Mouse (Mus musculus) hindbrain, embryonic 12.5 days (tissue): ENCODE measurements around the gene Spaca3. TPM values are rescaled to one million over a fixed set of nuclear protein-coding genes. Genes with fewer than 3 reads are reported as not detected.

Experiments used
- ATAC-seq: fragments of 200-750 bp; cut with Nextera tagmentation; 2 replicates; pipeline ENCODE4 v1.8.0; 2017; ENCODE audit warnings: moderate TSS enrichment; ENCODE audit not compliant: low FRiP score
- H3K27ac ChIP-seq: fragments of 300-500 bp; sonication (generic); 2 replicates; pipeline ENCODE4 v1.5.1; 2016; ENCODE audit warnings: mild to moderate bottlenecking
- H3K27me3 ChIP-seq: fragments of 300-500 bp; sonication (generic); 2 replicates; pipeline ENCODE4 v1.6.1; 2016; ENCODE audit warnings: mild to moderate bottlenecking
- H3K36me3 ChIP-seq: fragments of 300-500 bp; sonication (generic); 2 replicates; pipeline ENCODE4 v1.6.1; 2016; ENCODE audit warnings: mild to moderate bottlenecking
- H3K4me1 ChIP-seq: fragments of 300-500 bp; sonication (generic); 2 replicates; pipeline ENCODE4 v1.6.1; 2016
- H3K4me2 ChIP-seq: fragments of 300-500 bp; sonication (generic); replicated peaks from 2 replicates; pipeline ENCODE4 v1.6.1; 2016; ENCODE audit warnings: mild to moderate bottlenecking
- H3K4me3 ChIP-seq: fragments of 300-500 bp; sonication (generic); 2 replicates; pipeline ENCODE4 v1.5.1; 2016; ENCODE audit warnings: mild to moderate bottlenecking
- H3K9ac ChIP-seq: fragments of 300-500 bp; sonication (generic); 2 replicates; pipeline ENCODE4 v1.6.1; 2016; ENCODE audit warnings: mild to moderate bottlenecking, moderate library complexity
- H3K9me3 ChIP-seq: fragments of 300-500 bp; sonication (generic); replicated peaks from 2 replicates; pipeline ENCODE4 v1.6.1; 2016; ENCODE audit warnings: mild to moderate bottlenecking
- WGBS: fragments of 180-500 bp; shearing (Covaris S2); methylation state at CpG from one replicate; pipeline ENCODE4 v1.1.7; 2016; 5-methylcytosine and 5-hydroxymethylcytosine counted together
- polyA plus RNA-seq: library from polyadenylated mRNA; unstranded; fragments of >200 nt; fragmentation: Nextera tagmentation; extraction: Ambion mirVana; gene quantifications from 2 replicates; pipeline ENCODE4 v1.2.1, GENCODE M21; 2016

Gene Spaca3
- polyA plus RNA-seq, 1 experiment from 2014 or later = not detected

DNA sequence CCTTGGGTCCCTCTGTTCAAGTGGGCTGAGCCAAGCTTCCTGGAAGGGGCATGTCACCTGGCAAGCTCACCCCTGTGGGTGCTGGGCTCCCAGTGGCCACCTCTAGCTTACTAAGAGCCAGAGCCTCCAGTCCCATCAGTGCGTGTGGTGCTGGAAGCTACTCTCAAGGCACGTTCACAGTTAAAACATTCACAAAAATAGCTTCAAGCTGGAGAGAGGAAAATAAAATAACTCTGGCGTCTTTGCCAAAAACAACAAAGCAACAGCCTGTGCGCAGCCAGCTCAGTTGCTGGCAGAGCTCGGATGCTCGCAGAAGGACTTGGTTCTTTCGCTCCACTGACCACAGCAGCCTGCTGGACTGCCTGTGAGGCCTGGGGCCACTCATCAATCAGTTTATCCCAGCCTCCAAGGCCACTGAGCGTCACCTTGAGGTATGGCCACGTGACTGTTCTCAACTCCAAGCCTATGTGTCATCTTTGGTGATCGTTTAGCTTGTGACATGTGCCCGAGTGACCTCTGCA, 19.0 kb downstream of the Spaca3 start:
- no peaks in the 10 kb centered on the region for H3K27me3 ChIP-seq
- peaks cover 5% of the 10 kb centered on the region; the same call in 1 of the 2 replicates for H3K4me1 ChIP-seq
- no peak overlapping the region for H3K4me3 ChIP-seq
- WGBS = 55% methylated on average over 11 of the region's 11 CpGs
- no peak overlapping the region for H3K27ac ChIP-seq
- 0 out of 2 replicates have a peak overlapping the region, but pooled peaks have one; percentile 8 for H3K9ac ChIP-seq
- no peak for ATAC-seq
- no peaks in the 10 kb centered on the region for H3K9me3 ChIP-seq
- H3K4me2 ChIP-seq = no peak overlapping the region
- no peaks in the 10 kb centered on the region for H3K36me3 ChIP-seq

DNA sequence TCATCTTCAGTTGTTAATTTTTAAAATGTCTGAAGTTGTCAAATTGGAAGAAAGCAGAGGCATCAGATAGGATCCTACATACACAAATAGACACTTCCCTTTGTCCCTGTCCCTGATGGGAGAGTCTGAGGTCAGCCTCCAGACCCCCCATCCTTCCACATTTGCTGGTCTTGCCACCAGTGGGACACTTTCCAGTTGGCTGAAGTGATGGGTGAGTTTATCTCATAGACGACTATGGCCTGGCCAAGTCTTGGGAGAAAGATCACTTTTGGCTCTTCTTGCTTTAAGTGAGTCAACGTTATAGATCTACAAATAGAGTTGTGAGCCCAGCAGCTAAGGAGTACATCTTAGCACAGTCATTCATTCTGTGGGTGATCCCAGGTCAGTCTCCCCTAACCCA, 19.9 kb downstream of the Spaca3 start:
- Histone ChIP-seq H3K36me3 (no peaks in the 10 kb centered on the region), H3K4me3 (no peak overlapping the region), H3K27me3 (no peaks in the 10 kb centered on the region), H3K4me2 (no peak overlapping the region), H3K9me3 (no peaks in the 10 kb centered on the region), H3K9ac (no peak overlapping the region), H3K4me1 (peaks cover 5% of the 10 kb centered on the region; the same call in 1 of the 2 replicates), H3K27ac (no peak overlapping the region)
- ATAC-seq = no peak
- 83% methylated on average over 2 of the region's 2 CpGs for WGBS

DNA sequence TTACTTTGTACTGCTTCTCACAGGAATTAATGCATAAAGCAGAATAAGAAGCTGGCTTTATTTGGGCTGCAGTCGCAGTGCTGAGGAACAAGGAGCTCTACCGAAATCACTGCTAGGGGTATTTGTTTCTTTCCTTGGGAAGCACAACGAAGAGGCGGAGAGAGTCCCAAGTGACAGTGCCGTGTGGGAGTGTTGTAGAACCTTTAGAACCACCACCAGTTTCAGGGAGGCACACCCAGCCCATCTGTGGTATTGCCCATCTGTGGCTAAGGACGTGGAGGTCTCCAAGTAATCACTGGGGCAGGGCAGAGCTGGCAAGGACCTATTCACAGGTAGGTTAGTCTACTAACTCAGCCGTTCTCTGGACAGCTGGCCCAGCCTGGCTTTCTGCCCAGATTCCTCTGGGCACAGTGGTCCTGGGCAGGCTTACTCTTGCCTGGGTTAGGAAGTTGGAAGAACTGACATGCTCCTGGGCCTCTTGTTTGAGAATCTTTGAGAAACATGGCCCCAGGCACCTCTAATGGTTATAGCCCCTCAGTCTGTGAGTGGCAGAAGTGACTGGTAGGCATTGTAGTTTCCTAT, 24.2 kb downstream of the Spaca3 start:
- H3K27me3 ChIP-seq = 0 out of 2 replicates have a peak, but pooled peaks cover 2% of the 10 kb centered on the region
- no peak overlapping the region for H3K27ac ChIP-seq
- no peak overlapping the region for H3K4me3 ChIP-seq
- WGBS = 86% methylated on average over 7 of the region's 7 CpGs
- no peak overlapping the region for H3K9ac ChIP-seq
- no peak overlapping the region for H3K4me2 ChIP-seq
- no peak for ATAC-seq
- no peaks in the 10 kb centered on the region for H3K9me3 ChIP-seq
- no peaks in the 10 kb centered on the region for H3K36me3 ChIP-seq
- peaks cover 1% of the 10 kb centered on the region; the same call in 1 of the 2 replicates for H3K4me1 ChIP-seq

DNA sequence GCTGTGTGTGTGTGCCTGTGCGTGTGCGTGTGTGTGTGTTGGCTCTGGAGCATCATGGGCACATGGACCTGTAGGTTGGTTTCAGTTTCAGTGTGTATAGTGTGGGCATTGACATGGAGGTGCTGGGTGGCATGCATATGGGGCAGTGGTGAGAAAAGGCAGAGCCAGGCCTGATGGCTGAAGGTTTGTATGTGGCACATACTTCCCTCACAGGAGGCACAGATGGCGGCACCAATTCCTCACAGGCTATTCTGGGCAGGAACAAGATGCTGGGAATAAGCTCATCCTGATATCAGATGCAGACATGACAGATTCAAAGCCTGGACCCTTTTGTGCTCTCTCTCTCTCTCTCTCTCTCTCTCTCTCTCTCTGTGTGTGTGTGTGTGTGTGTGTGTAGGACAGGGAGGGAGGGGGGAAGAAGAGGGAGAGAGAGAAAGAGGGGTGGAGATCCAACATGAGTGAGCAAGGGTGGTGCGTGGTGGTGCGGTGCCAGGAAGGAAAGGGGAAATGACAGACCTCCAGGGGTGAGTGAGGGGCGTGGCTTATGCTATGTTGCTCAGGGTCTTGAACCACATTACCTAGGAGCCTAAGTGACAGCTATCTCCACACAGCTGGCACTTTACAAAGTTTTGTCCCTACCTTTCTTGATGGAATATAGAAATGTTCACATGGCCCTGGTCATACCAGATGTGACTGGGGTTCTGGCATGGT, 26.5 kb downstream of the Spaca3 start:
- no peak overlapping the region for H3K27ac ChIP-seq
- no peak overlapping the region for H3K4me3 ChIP-seq
- WGBS = 82% methylated on average over 6 of the region's 6 CpGs
- H3K9me3 ChIP-seq = no peaks in the 10 kb centered on the region
- H3K9ac ChIP-seq = no peak overlapping the region
- H3K27me3 ChIP-seq = 0 out of 2 replicates have a peak, but pooled peaks cover 2% of the 10 kb centered on the region
- H3K4me2 ChIP-seq = no peak overlapping the region
- no peak for ATAC-seq
- no peaks in the 10 kb centered on the region for H3K36me3 ChIP-seq
- H3K4me1 ChIP-seq = no peaks in the 10 kb centered on the region

DNA sequence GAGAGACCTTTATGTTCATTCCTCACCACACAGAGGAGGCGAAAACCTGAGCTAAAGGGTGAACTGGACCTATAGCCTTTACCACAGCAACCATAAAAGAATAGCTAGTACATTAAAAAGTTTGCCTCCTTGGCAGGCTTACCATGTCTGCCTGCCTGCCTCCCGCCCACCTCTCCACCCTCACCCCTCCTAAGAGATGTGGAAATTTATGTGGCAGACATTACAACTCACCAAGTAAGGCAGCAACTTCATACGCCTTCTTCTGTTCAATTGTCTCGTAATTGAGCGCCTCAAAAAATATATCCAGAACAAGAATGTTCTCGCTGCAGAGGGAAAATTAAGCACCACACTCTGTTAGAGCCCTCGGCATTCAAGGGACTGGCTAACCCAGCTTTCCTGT, 28.2 kb downstream of the Spaca3 start:
- H3K9ac ChIP-seq = no peak overlapping the region
- no peaks in the 10 kb centered on the region for H3K4me1 ChIP-seq
- ATAC-seq = no peak
- 0 out of 2 replicates have a peak, but pooled peaks cover 2% of the 10 kb centered on the region for H3K27me3 ChIP-seq
- WGBS = 88% methylated on average over 7 of the region's 7 CpGs
- H3K4me3 ChIP-seq = no peak overlapping the region
- H3K4me2 ChIP-seq = no peak overlapping the region
- H3K9me3 ChIP-seq = no peaks in the 10 kb centered on the region
- no peaks in the 10 kb centered on the region for H3K36me3 ChIP-seq
- H3K27ac ChIP-seq = no peak overlapping the region

DNA sequence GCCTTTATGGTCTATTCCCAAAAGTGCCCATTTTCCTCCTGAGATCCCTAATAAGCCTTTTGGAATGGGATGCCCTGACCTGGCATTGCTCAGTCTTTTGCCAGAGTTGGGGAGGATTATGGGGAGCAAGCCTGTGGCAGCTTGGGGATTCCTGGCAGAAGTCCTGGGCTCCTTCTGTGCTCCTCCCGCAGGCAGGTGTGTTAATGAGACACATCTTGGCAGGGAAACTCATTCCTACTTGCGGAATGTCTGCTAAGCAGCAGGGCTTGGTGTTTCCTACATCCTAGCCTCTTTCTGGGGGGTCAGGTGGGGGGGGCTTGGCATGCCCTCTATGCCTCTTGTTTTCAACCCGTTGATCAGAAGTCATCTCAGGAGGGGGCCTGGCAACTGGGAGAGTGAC, 28.9 kb downstream of the Spaca3 start:
- Histone ChIP-seq H3K4me2 (no peak overlapping the region), H3K36me3 (no peaks in the 10 kb centered on the region), H3K27me3 (0 out of 2 replicates have a peak, but pooled peaks cover 2% of the 10 kb centered on the region), H3K4me1 (no peaks in the 10 kb centered on the region), H3K27ac (no peak overlapping the region), H3K9me3 (no peaks in the 10 kb centered on the region), H3K4me3 (no peak overlapping the region), H3K9ac (no peak overlapping the region)
- no peak for ATAC-seq
- WGBS = 72% methylated on average over 3 of the region's 3 CpGs

DNA sequence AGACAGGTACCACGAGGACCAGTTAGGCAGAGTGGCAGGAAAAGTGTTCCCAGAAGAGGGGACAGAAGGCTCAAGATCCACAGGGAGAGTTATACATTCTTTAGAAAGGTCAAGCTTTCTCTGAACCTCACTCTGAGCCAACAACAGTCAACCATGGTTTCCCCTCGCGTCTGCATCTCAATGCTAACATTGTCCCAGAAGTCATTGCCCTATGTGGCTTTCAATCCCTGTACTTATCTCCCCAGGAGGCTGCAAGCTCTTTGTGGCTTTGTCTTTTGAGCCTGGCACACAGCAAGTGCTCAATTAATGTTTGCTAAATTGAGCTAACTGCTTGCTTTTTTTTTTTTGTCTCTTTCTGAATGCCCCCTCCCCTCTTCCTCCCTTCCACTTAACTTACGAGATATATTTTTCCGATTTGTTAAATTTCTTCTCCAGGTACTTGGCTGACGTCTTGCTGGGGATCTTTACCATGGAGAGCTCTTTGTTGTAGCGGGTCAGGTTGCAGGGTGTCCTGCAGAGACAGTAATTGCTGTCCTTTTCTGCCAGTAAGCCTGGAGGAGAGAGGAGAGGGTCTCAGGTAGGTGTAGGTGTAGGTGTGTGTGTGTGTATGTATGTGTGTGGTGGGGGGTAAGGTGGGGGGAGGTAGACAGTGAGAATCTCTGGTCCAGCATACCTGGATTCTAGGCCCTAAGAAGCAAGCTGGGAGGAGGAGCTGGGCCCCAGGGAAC, 31.3 kb downstream of the Spaca3 start:
- no peak for ATAC-seq
- Histone ChIP-seq H3K9me3 (no peaks in the 10 kb centered on the region), H3K27ac (no peak overlapping the region), H3K36me3 (no peaks in the 10 kb centered on the region), H3K4me1 (no peaks in the 10 kb centered on the region), H3K9ac (no peak overlapping the region), H3K4me2 (no peak overlapping the region), H3K27me3 (no peaks in the 10 kb centered on the region), H3K4me3 (no peak overlapping the region)
- 6% methylated on average over 7 of the region's 7 CpGs for whole genome bisulfite sequencing

DNA sequence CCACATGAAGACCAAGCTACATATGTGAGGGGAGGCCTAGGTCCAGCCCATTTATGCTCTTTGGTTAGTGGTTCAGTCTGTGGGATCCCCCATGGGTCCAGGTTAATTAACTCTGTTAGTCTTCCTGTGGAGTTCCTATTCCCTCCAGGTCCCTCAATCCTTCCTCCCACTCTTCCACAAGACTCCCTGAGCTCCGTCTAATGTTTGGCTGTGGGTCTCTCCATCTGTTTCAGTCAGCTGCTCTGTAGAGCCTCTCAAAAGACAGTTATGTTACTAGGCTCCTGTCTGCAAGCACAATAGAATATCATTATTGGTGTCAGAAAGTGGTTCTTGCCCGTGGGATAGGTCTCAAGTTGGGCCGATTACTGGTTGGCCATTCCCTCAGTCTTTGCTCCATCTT, 37.7 kb downstream of the Spaca3 start:
- Histone ChIP-seq H3K4me2 (no peak overlapping the region), H3K9ac (no peak overlapping the region), H3K36me3 (no peaks in the 10 kb centered on the region), H3K4me3 (no peak overlapping the region), H3K9me3 (no peaks in the 10 kb centered on the region), H3K27me3 (no peaks in the 10 kb centered on the region), H3K27ac (no peak overlapping the region), H3K4me1 (no peaks in the 10 kb centered on the region)
- no peak for ATAC-seq
- 92% methylated on average over 3 of the region's 3 CpGs for WGBS

DNA sequence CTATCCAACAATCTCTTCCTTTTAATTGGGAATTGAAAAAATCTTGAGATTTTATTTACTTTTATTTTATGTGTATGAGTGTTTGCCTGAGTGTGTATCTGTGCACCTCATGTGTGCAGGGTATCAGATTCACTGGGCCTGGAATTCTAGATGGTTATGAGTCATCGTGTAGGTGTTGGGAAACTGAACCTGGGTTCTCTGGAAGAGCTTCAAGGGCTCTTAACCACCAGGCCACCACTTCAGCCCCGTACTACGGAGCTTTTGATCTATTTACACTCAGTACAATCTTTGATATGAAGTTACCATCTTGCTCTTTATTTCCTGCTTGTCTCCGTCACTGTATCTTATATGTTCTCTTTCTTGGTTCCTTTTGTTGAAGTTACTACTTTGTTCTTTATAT, 42.4 kb downstream of the Spaca3 start:
- 88% methylated on average over 4 of the region's 4 CpGs for WGBS
- Histone ChIP-seq H3K4me2 (no peak overlapping the region), H3K27ac (no peak overlapping the region), H3K27me3 (no peaks in the 10 kb centered on the region), H3K36me3 (no peaks in the 10 kb centered on the region), H3K9ac (no peak overlapping the region), H3K4me1 (no peaks in the 10 kb centered on the region), H3K4me3 (no peak overlapping the region), H3K9me3 (no peaks in the 10 kb centered on the region)
- no peak for ATAC-seq

DNA sequence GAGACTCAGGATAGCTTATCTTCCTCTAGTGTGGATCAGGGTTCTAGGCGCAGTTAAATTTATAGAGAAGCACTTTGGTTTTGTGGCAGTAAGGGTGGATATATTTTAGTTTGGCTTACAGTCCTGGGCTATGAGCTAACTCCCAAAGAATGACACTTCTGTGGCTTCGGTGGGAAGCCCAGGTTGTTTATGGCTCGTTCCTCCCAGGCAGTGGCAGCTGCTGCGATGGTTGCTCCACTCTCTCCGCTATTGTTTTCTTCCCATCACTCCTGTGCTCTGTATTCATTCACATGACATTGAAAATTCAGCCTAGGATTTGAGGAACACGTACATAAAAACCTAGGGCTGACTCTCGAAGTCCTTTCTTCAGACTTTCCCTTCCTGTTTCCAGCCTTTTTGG, 44.5 kb downstream of the Spaca3 start:
- H3K4me2 ChIP-seq = no peak overlapping the region
- H3K27ac ChIP-seq = no peak overlapping the region
- no peaks in the 10 kb centered on the region for H3K9me3 ChIP-seq
- no peak overlapping the region for H3K4me3 ChIP-seq
- no peak overlapping the region for H3K9ac ChIP-seq
- 64% methylated on average over 7 of the region's 7 CpGs for WGBS
- H3K4me1 ChIP-seq = no peaks in the 10 kb centered on the region
- ATAC-seq = no peak
- no peaks in the 10 kb centered on the region for H3K36me3 ChIP-seq
- H3K27me3 ChIP-seq = no peaks in the 10 kb centered on the region

DNA sequence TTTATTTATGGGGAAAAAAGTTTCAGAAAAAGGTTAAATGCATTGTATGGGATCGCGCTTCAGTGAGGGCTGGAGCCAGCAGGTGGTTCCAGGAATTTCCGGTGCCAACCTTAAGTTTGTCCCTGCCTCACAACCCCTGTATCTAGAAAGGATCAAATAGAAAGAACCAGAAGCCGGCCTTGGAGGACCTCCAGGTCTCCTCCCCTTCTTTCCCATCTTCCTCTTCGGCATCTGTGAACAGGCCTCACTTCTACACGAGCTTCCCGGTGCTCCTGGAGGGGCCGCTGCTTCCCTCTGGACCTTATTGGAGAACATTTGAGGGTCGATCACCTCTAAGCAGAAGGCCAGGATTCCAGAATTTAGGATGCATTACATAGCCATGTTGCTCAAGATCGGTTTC, 45.3 kb downstream of the Spaca3 start:
- Histone ChIP-seq H3K9me3 (no peaks in the 10 kb centered on the region), H3K27ac (no peak overlapping the region), H3K4me2 (no peak overlapping the region), H3K4me3 (no peak overlapping the region), H3K36me3 (no peaks in the 10 kb centered on the region), H3K27me3 (no peaks in the 10 kb centered on the region), H3K4me1 (no peaks in the 10 kb centered on the region), H3K9ac (no peak overlapping the region)
- no peak for ATAC-seq
- WGBS = 87% methylated on average over 10 of the region's 10 CpGs

DNA sequence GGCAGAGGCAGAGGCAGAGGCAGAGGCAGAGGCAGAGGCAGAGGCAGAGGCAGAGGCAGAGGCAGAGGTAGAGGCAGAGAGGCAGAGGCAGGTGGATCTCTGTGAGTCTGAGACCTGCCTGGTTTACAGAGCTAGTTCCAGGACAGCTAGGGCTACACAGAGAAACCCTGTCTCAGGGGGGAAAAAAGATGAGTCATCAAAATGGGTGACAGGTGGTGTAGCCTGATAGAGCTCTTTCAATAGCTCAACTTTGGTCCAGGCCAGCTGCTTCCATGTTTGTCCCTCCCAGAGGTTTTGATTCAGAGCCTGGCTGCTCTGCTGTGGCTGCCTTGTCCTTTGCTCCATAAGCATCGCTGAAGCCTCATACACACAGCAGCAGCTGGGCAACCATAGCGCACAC, 46.4 kb downstream of the Spaca3 start:
- ATAC-seq = peak; percentile 43; the same call in 1 of the 2 replicates
- no peaks in the 10 kb centered on the region for H3K27me3 ChIP-seq
- 72% methylated on average over 2 of the region's 2 CpGs for WGBS

More for the DNA sequence above, 46.4 kb downstream of the Spaca3 start:
- Histone ChIP-seq H3K4me1 (no peaks in the 10 kb centered on the region), H3K9ac (no peak overlapping the region), H3K4me2 (no peak overlapping the region), H3K4me3 (no peak overlapping the region), H3K27ac (no peak overlapping the region), H3K9me3 (no peaks in the 10 kb centered on the region), H3K36me3 (no peaks in the 10 kb centered on the region)
